Mouse (Mus musculus) cerebellum, adult 2 months (tissue): ENCODE data around the gene Zfp618. TPM values are rescaled to one million over a fixed set of nuclear protein-coding genes. Genes with fewer than 3 reads are reported as not detected.

ENCODE experiments used
- DNase-seq, 2 experiments: peaks; one replicate each; pipeline ENCODE4 v3.0.0; 2021
- H3K27ac ChIP-seq: fragments of 200-500 bp; 2 replicates; pipeline ENCODE4 v1.5.1; 2012; ENCODE audit warnings: low read length, control low read depth, inconsistent platforms; ENCODE audit not compliant: insufficient read depth
- H3K27me3 ChIP-seq: fragments of 200-500 bp; 2 replicates; pipeline ENCODE4 v1.6.1; 2012; ENCODE audit warnings: inconsistent platforms, mild to moderate bottlenecking, low read length, moderate library complexity; ENCODE audit not compliant: control insufficient read depth, insufficient read depth
- H3K4me1 ChIP-seq: fragments of 200-500 bp; 2 replicates; pipeline ENCODE4 v1.6.1; 2011; ENCODE audit warnings: low read length; ENCODE audit not compliant: control insufficient read depth, insufficient read depth
- H3K4me3 ChIP-seq: fragments of 200-500 bp; replicated peaks from 2 replicates; pipeline ENCODE3; 2011; ENCODE audit warnings: mild to moderate bottlenecking, low read depth, low read length, control low read depth; ENCODE audit not compliant: insufficient read depth
- CTCF ChIP-seq: fragments of 200-500 bp; IDR thresholded peaks from 2 replicates; pipeline ENCODE4 v1.5.1; 2011; ENCODE audit warnings: low read depth, mild to moderate bottlenecking, control low read depth, low read length, moderate library complexity, borderline replicate concordance; ENCODE audit not compliant: insufficient read depth
- POLR2A ChIP-seq: fragments of 200-500 bp; IDR thresholded peaks from 2 replicates; pipeline ENCODE4 v1.6.1; 2011; ENCODE audit warnings: low read length, control low read depth, borderline replicate concordance; ENCODE audit not compliant: insufficient read depth
- WGBS: fragments of 180-500 bp; shearing (Covaris S2); methylation state at CpG from one replicate; pipeline ENCODE4 v1.1.7; 2018; 5-methylcytosine and 5-hydroxymethylcytosine counted together
- polyA plus RNA-seq: library from polyadenylated mRNA; depleted of rRNA; stranded (reverse); fragments of >200 nt; gene quantifications from 2 replicates; pipeline ENCODE4 v1.2.3, GENCODE M21; 2012

Gene Zfp618
- polyA plus RNA-seq, 1 experiment = 2.7 TPM

DNA sequence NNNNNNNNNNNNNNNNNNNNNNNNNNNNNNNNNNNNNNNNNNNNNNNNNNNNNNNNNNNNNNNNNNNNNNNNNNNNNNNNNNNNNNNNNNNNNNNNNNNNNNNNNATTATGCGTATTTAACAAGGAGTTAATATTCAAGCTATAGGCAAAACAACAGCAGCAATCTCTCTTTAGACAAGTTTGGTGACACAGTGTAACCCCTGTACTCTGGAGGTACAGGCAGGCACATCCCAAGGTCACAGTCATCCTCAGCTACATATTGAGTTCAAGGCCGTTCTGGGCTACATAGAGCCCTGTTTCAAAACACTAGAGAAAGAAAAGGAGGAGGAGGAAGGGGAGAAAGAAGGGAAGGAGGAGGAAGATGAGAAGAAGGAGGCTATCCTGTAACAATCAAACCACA is 16.2 kb downstream of the Zfp618 start:
- no peak overlapping the region for H3K4me3 ChIP-seq
- H3K4me1 ChIP-seq = no peaks in the 10 kb centered on the region
- 99% methylated on average over 2 of the region's 2 CpGs for WGBS
- no peak overlapping the region for H3K27ac ChIP-seq
- TF ChIP-seq POLR2A = no peak
- no peak for TF ChIP-seq CTCF
- no peaks in the 10 kb centered on the region; the same call in 1 of the 2 replicates for H3K27me3 ChIP-seq
- DNase-seq = no peak

DNA sequence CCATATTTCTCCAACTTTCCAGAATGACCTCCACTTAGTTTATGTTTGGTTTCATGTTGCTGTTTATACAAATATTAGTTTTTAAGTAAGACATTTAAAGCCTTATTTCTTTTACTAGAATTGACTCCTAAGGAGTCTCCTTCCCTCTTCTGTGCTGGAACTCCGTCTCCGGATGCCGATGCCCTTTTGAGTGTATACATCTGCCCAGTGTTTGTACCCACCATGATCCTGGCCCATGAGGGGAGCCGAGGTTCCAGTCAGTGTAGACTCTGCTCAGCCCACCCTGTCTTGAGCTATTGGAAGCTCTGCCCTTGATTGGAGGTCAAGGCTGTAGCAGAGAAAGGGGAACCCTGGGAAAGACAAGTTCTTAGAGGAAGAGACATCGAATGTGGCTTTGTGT is 18.2 kb downstream of the Zfp618 start:
- TF ChIP-seq CTCF (no peak), POLR2A (no peak)
- no peak for DNase-seq
- WGBS = 92% methylated on average over 5 of the region's 5 CpGs
- no peaks in the 10 kb centered on the region for H3K4me1 ChIP-seq
- no peak overlapping the region for H3K27ac ChIP-seq
- no peak overlapping the region for H3K4me3 ChIP-seq
- H3K27me3 ChIP-seq = no peaks in the 10 kb centered on the region; the same call in 1 of the 2 replicates

DNA sequence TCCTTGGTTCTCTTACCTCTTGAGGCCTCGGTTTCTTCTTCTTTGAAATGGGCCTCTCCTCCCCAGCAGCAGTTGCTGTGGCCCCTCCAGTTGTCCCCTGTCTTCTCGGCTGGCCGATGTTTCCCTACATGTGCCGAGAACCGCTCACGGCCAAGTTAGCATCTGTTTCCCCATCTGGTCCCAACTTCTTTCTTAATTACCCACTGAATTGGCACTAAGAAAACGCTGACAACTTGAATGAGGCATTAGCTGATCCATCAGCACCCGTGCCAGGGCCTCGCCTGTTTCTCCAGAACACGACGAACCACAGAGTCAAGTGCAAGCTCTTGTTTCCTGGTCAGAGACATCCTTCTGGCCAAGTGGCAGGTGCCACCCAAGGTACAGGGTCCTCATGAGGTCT is 26.0 kb downstream of the Zfp618 start:
- TF ChIP-seq CTCF (no peak), POLR2A (no peak)
- H3K4me3 ChIP-seq = no peak overlapping the region
- WGBS = 40% methylated on average over 11 of the region's 11 CpGs
- no peaks in the 10 kb centered on the region for H3K4me1 ChIP-seq
- no peak for DNase-seq
- no peak overlapping the region for H3K27ac ChIP-seq
- H3K27me3 ChIP-seq = no peaks in the 10 kb centered on the region

DNA sequence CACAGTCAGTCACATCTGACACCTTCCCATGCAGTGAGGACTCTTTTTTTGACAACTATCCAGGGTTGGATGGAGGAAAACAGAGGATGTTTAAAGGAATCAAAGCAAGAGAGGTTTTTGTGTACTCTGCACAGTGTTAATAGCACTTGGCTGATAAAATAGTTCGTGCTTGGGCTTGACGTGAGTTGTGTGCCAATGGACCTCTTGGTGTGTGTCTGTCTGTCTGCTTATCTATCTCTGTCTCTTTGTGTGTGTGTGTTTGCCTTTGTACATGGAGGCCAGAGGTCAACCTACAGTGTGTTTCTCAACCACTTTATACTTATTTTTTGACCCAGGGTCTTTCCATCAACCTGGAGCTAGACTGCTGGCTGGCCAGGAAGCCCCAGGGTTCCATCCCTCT is 27.8 kb downstream of the Zfp618 start:
- no peak for DNase-seq
- WGBS = 66% methylated on average over 2 of the region's 2 CpGs
- Histone ChIP-seq H3K27me3 (no peaks in the 10 kb centered on the region), H3K27ac (no peak overlapping the region), H3K4me1 (no peaks in the 10 kb centered on the region), H3K4me3 (no peak overlapping the region)
- no peak for TF ChIP-seq POLR2A
- TF ChIP-seq CTCF = no peak

DNA sequence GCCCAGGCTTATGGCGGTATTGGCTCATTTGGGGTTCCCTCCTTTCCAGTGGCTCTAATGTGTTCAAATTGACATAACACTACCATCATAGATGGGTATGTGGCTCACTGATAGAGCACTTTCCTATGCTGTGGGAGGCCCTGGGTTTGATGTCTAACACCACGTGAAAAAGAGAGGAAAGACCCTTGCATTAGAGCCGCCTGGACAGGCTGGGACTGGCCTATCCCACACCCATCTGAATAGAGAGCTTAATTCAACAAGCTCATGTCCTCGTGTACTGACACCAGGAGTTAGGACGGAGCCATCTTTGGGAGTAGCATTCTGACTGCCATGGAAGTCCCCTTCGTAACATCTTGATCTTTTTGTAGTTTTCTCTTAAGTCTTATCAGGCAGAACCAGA is 32.2 kb downstream of the Zfp618 start:
- 95% methylated on average over 6 of the region's 6 CpGs for WGBS
- TF ChIP-seq CTCF (no peak), POLR2A (no peak)
- DNase-seq = no peak
- H3K4me1 ChIP-seq = no peaks in the 10 kb centered on the region
- H3K27me3 ChIP-seq = no peaks in the 10 kb centered on the region
- H3K4me3 ChIP-seq = no peak overlapping the region
- H3K27ac ChIP-seq = no peak overlapping the region

DNA sequence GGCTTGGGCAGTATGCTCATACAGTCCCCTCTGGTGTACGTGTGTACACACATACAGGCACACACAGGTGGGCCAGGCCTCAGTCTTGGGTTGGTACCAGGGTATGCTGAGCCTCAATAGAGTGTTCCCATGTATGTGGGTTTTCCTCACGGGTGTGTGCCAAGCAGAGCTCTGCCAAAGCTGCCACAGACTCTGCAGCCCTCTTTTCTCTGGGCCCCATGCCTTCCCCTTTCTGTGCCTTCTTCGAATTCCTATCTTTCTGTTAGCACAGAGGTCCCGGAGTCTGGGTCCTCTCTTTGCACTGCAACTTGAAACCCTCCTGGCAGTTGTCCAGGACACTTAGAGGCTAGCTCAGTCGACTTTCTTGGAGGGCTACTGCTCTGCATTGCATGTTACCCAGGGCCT is 33.1 kb downstream of the Zfp618 start:
- 42% methylated on average over 5 of the region's 5 CpGs for WGBS
- no peak overlapping the region for H3K27ac ChIP-seq

DNA sequence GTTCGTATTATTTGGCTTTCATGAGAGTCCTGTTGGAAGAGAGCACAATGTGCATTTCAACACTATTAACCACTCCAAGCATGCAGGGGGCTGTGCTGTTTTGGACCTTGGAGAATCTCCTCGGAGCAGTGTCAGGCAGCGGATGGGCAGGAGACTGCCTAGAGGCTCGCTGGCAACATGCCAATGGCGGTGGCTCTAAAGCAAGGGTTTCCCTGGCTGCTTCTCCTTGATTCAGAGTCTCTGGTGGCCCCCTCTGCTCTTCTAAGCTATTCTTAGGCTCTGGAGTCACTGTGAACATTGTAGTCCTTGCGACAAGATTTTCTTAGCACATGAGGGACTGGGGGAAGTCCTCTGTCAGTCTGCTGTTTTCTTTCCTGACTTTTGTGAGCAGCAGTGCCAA is 33.5 kb downstream of the Zfp618 start:
- Histone ChIP-seq H3K4me1 (no peaks in the 10 kb centered on the region), H3K27me3 (no peaks in the 10 kb centered on the region), H3K4me3 (no peak overlapping the region), H3K27ac (no peak overlapping the region)
- TF ChIP-seq POLR2A (no peak), CTCF (no peak)
- DNase-seq = no peak
- 30% methylated on average over 6 of the region's 6 CpGs for WGBS

More for the DNA sequence above, 33.1 kb downstream of the Zfp618 start:
- Histone ChIP-seq H3K4me3 (no peak overlapping the region), H3K4me1 (no peaks in the 10 kb centered on the region), H3K27me3 (no peaks in the 10 kb centered on the region)
- DNase-seq = no peak
- TF ChIP-seq POLR2A (no peak), CTCF (no peak)

DNA sequence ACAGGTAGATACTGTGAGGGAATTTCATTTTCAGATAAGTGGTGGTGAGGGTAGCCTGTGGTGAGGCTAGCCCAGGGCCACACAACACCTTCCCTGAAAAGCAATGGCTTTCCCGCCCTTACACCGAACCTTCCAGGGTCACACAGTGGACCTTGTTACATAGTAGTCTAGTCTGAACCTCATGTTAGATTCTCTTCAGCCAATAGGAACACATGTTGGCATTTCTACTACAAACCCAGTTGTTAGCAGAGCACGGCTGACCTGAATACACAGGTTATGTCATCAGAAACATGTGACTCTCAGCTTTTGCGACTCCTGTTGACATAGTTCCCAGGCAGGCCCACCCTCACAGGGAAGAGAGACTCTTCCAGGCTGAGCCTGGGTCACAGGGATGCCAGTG is 33.9 kb downstream of the Zfp618 start:
- TF ChIP-seq POLR2A = no peak
- TF ChIP-seq CTCF = no peak
- no peak overlapping the region for H3K4me3 ChIP-seq
- H3K4me1 ChIP-seq = no peaks in the 10 kb centered on the region
- DNase-seq = no peak
- no peak overlapping the region for H3K27ac ChIP-seq
- no peaks in the 10 kb centered on the region for H3K27me3 ChIP-seq
- WGBS = 88% methylated on average over 4 of the region's 4 CpGs

DNA sequence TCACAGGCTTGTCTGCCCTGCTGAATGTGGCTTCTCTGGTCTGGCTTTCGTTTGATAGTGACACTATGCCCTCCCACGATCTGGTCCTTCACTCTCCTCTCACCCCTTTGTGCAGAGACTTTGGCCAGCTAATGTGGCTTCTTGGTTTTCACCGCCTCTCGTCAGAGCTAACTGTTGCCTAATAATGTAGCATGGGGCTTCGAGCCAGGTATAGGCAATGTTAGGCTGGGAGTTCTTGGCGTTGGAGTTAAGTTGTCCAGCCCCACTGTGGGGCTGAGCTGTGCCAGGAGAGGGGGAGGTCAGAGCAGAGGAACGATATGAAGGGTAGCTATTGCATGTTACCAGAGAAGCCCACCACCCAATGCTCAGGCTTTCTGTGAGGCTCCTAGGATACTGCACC is 34.5 kb downstream of the Zfp618 start:
- Histone ChIP-seq H3K4me3 (no peak overlapping the region), H3K4me1 (no peaks in the 10 kb centered on the region), H3K27ac (no peak overlapping the region), H3K27me3 (no peaks in the 10 kb centered on the region)
- TF ChIP-seq POLR2A = no peak
- TF ChIP-seq CTCF = no peak
- WGBS = 74% methylated on average over 7 of the region's 7 CpGs
- no peak for DNase-seq
